Mouse (Mus musculus): ENCODE results near the gene Hnrnpa3.

- TF ChIP-seq CTCF (IDR thresholded peaks at IDR 0.05; ENCODE audit: low read depth, low read length), result no peak
- TF ChIP-seq GATA1 (IDR thresholded peaks at IDR 0.05; ENCODE audit: borderline replicate concordance, low read length), result no peak
- no peak for TF ChIP-seq TAL1 (conservative IDR thresholded peaks at IDR 0.05; ENCODE audit: low read depth, low read length)
These were observed 8.6 kb upstream of the Hnrnpa3 start for GRCm38 (mm10) chr2:75650437-75650836.

Measured in G1E (cell line).